ENCODE assay signal across 37 mouse cellular contexts in genomic region chr9:14710910-14711309, GRCm38 (mm10). TPM values are rescaled to one million over a fixed set of nuclear protein-coding genes. Genes with fewer than 3 reads are reported as not detected.
"Had no signal": no experiment of that assay in that cellular context is flagged by ENCODE, and none has a peak within 500 bp of the region (broad histone marks: within the 10 kb centered on the region; RNA-seq: fewer than 3 reads in every experiment).

No protein-coding gene starts in this region.

- H3K4me1 ChIP-seq: forebrain, embryonic 10.5 days; forebrain, embryonic 12.5 days; forebrain, embryonic 13.5 days; forebrain, embryonic 15.5 days had no signal

- H3K36me3 ChIP-seq: embryonic facial prominence, embryonic 10.5 days; embryonic facial prominence, embryonic 12.5 days; embryonic facial prominence, embryonic 13.5 days; embryonic facial prominence, embryonic 15.5 days; forebrain, embryonic 10.5 days; forebrain, embryonic 12.5 days; forebrain, embryonic 15.5 days had no signal

- H3K27ac ChIP-seq: embryonic facial prominence, embryonic 10.5 days; embryonic facial prominence, embryonic 12.5 days; embryonic facial prominence, embryonic 13.5 days; embryonic facial prominence, embryonic 15.5 days; forebrain, embryonic 10.5 days; forebrain, embryonic 12.5 days; forebrain, embryonic 13.5 days; forebrain, embryonic 15.5 days; gastrocnemius, adult 2 months; heart, adult 2 months had no signal

- ATAC-seq: forebrain, embryonic 13.5 days; forebrain, embryonic 14.5 days; forebrain, embryonic 15.5 days; forebrain, embryonic 16.5 days; forebrain, postnatal 0 days had no signal

- H3K27me3 ChIP-seq: embryonic facial prominence, embryonic 12.5 days; embryonic facial prominence, embryonic 13.5 days; embryonic facial prominence, embryonic 15.5 days; forebrain, embryonic 12.5 days; forebrain, embryonic 13.5 days; forebrain, embryonic 15.5 days had no signal

- H3K9ac ChIP-seq: embryonic facial prominence, embryonic 12.5 days; embryonic facial prominence, embryonic 13.5 days; embryonic facial prominence, embryonic 15.5 days; forebrain, embryonic 12.5 days; forebrain, embryonic 13.5 days; forebrain, embryonic 15.5 days; forebrain, postnatal 0 days had no signal

- DNase-seq: cerebellum, adult 8-10 months; cerebellum, adult 9-10 months; cerebellum, adult 9-11 months; cerebellum, postnatal 10 days; cerebellum, postnatal 14 days; cerebellum, postnatal 25 days; cerebellum, postnatal 36 days; embryo, embryonic 11 days; forebrain, postnatal 0 days; gastrocnemius, adult 2 months; gastrocnemius, postnatal 10 days; gastrocnemius, postnatal 14 days; gastrocnemius, postnatal 25 days; gastrocnemius, postnatal 36 days; heart, adult 11 months; heart, adult 18-20 months; heart, adult 2 months had no signal

- H3K9me3 ChIP-seq: embryonic facial prominence, embryonic 10.5 days; embryonic facial prominence, embryonic 12.5 days; embryonic facial prominence, embryonic 13.5 days; embryonic facial prominence, embryonic 15.5 days; forebrain, embryonic 10.5 days; forebrain, embryonic 12.5 days; forebrain, embryonic 13.5 days; forebrain, embryonic 15.5 days had no signal

- H3K4me3 ChIP-seq: embryonic facial prominence, embryonic 10.5 days; embryonic facial prominence, embryonic 12.5 days; embryonic facial prominence, embryonic 13.5 days; embryonic facial prominence, embryonic 15.5 days; erythroblast, embryonic 14.5 days; forebrain, embryonic 10.5 days; forebrain, embryonic 12.5 days; forebrain, embryonic 13.5 days; forebrain, embryonic 15.5 days; gastrocnemius, adult 2 months; heart, adult 2 months had no signal

RNA-seq across cellular contexts. Expression of gene Piwil4, which starts 29.6 kb away (rescaled TPM):
- total RNA-seq: common myeloid progenitor, adult 5-6 weeks; gastrocnemius, adult 18-20 months; gastrocnemius, adult 8-10 months; gastrocnemius, postnatal 25 days; gastrocnemius, postnatal 36 days; granulocyte monocyte progenitor cell, adult 5-6 weeks; heart, adult 18-20 months; heart, adult 2 months; heart, adult 8-10 months had no signal
- polyA plus RNA-seq: cortical plate, adult 2 months; embryonic facial prominence, embryonic 10.5 days; embryonic facial prominence, embryonic 11.5 days; embryonic facial prominence, embryonic 13.5 days; erythroblast, embryonic 14.5 days; forebrain, embryonic 11.5 days; forebrain, embryonic 13.5 days; heart, adult 2 months had no signal

RNA-seq across cellular contexts. Expression of gene Fut4, which starts 41.3 kb away (rescaled TPM):
- polyA plus RNA-seq: erythroblast, embryonic 14.5 days had no signal

RNA-seq across cellular contexts. Expression of gene 1700012B09Rik, which starts 59.9 kb away (rescaled TPM):
- total RNA-seq: gastrocnemius, adult 18-20 months; gastrocnemius, adult 2 months; gastrocnemius, adult 8-10 months; gastrocnemius, postnatal 10 days; gastrocnemius, postnatal 14 days; gastrocnemius, postnatal 25 days; gastrocnemius, postnatal 36 days; gastrocnemius, postnatal 4 days; heart, adult 18-20 months; heart, adult 2 months; heart, adult 8-10 months had no signal
- polyA plus RNA-seq: embryonic facial prominence, embryonic 13.5 days; erythroblast, embryonic 14.5 days; forebrain, embryonic 10.5 days; forebrain, embryonic 11.5 days; heart, adult 2 months had no signal
